Mouse (Mus musculus): ENCODE data around the gene Olfr676.
"Not testable (repeated sequence)": the region's sequence is repeated elsewhere in the genome, so short reads cannot be mapped to it uniquely, and the experiment has no call there.

Gene Olfr676

GRCm38 (mm10) chr7:105032398-105032797, at the start of gene Olfr676:
TSS of gene Olfr676 (plus strand) at chr7:105032698.
- no peak for DNase-seq (ENCODE audit: extremely low spot score, low read depth, low spot score)

- DNase-seq (ENCODE audit: extremely low spot score, low read depth, low spot score): no peak
Observed at GRCm38 (mm10) chr7:105001929-105002328, 30.6 kb upstream of the Olfr676 start, which contains the start of gene Olfr672. TSS of gene Olfr672 (minus strand) at chr7:105002029.

- DNase-seq (ENCODE audit: extremely low spot score, low read depth, low spot score): no peak
Observed at GRCm38 (mm10) chr7:105022530-105022929, 10.0 kb upstream of the Olfr676 start.

- DNase-seq (ENCODE audit: extremely low spot score, low read depth, low spot score): no peak
Observed at GRCm38 (mm10) chr7:105028360-105028759, 4.1 kb upstream of the Olfr676 start, which contains the start of gene Olfr675. TSS of gene Olfr675 (minus strand) at chr7:105028460.

- DNase-seq (ENCODE audit: extremely low spot score, low read depth, low spot score): not testable (repeated sequence)
Observed at GRCm38 (mm10) chr7:105033836-105034235, 1.3 kb downstream of the Olfr676 start.

GRCm38 (mm10) chr7:105058951-105059350, 26.5 kb downstream of the Olfr676 start:
- DNase-seq (ENCODE audit: extremely low spot score, low read depth, low spot score): no peak

GRCm38 (mm10) chr7:105064175-105064574, 31.7 kb downstream of the Olfr676 start, which contains the start of gene Olfr678:
TSS of gene Olfr678 (plus strand) at chr7:105064475.
- DNase-seq (ENCODE audit: extremely low spot score, low read depth, low spot score): no peak

- no peak for DNase-seq (ENCODE audit: extremely low spot score, low read depth, low spot score)
Observed at GRCm38 (mm10) chr7:105080905-105081304, 48.4 kb downstream of the Olfr676 start, which contains the start of gene Olfr679. TSS of gene Olfr679 (plus strand) at chr7:105081205.

All from hindlimb bud, embryonic 11.5 days (tissue).